Mouse (Mus musculus): ENCODE measurements around the gene Guca1b. TPM values are rescaled to one million over a fixed set of nuclear protein-coding genes. Genes with fewer than 3 reads are reported as not detected.

Gene Guca1b
- 0.54 and 2.8 TPM in 2 replicates for total RNA-seq (2014; fragmentation: Nextera tagmentation)
- 0.15 and 3.8 TPM in 2 replicates for total RNA-seq (2017)

DNA sequence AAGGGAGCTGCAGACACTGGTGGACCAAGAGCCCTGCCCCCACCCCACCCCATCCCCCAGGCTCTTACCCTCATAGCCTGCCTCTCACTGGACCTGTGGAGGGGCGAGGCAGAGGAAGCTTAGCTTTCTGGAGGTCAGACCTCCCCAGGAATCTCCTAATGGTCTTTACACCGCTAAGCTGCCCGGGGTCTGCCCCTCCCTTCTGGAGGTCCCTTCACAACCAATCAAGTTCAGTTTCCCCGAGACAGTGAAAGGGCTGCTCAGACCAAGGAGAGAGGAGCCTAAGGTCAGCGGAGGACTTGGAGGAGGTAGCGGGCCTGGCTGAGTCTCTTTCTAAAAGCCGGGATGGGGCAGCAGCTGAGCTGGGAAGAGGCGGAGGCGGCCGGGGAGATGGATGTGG, at the start of gene Guca1b:
Guca1b (plus strand) TSS at position 249 of the 400 bp plus-strand sequence.
- no peak for ATAC-seq (replicated peaks; ENCODE audit: low FRiP score, low TSS enrichment, poor library complexity, severe bottlenecking)

DNA sequence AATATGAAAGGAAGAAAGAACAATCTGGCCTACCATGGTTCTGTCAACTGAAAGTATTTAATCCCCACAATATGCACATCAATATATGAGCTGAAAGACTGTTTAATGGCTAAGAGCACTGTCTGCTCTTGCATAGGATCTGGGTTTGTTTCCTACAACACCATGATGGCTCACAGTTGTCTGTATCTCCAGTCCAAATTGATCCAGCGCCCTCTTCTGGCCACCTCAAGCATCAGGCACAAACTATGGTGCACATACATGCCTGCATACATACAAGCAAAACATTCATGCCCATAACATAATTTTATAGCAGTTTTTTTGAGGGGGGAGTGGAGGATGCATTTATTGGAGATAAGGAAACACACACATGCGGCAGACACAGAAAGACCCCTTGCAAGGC, 42.1 kb upstream of the Guca1b start:
- ATAC-seq (replicated peaks; ENCODE audit: low FRiP score, low TSS enrichment, poor library complexity, severe bottlenecking): no peak

- ATAC-seq (replicated peaks; ENCODE audit: low FRiP score, low TSS enrichment, poor library complexity, severe bottlenecking): no peak
Observed at GRCm38 (mm10) chr17:47349721-47350319, 35.4 kb upstream of the Guca1b start.

GRCm38 (mm10) chr17:47359964-47360363, 25.2 kb upstream of the Guca1b start:
- peak; percentile 41; the same call in 1 of the 2 replicates for ATAC-seq (replicated peaks; ENCODE audit: low FRiP score, low TSS enrichment, poor library complexity, severe bottlenecking)

DNA sequence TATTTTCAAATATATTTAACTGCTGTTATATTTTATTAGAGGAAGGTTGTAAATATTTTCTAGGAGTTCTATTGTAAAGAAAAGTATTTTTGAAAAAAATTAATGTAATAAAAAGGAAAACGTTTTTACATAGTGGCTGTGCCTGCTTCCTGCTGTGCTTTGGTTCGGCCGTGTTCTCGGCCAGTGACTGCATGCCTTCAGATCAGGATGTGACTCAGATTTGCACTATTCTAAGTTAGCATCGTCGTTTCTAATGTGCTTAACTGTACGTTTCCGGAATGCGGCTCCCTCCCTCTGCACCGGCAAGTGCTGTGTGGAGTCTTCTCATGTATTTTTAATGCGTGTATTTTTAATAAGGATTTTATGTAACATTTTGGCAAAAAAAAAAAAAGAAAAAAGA, 23.9 kb upstream of the Guca1b start:
- no peak for ATAC-seq (replicated peaks; ENCODE audit: low FRiP score, low TSS enrichment, poor library complexity, severe bottlenecking)

GRCm38 (mm10) chr17:47368401-47369086, 16.6 kb upstream of the Guca1b start, which contains the start of gene Mrps10:
TSS of gene Mrps10 (plus strand) at chr17:47368887.
- ATAC-seq (replicated peaks; ENCODE audit: low FRiP score, low TSS enrichment, poor library complexity, severe bottlenecking): peak; percentile 81

DNA sequence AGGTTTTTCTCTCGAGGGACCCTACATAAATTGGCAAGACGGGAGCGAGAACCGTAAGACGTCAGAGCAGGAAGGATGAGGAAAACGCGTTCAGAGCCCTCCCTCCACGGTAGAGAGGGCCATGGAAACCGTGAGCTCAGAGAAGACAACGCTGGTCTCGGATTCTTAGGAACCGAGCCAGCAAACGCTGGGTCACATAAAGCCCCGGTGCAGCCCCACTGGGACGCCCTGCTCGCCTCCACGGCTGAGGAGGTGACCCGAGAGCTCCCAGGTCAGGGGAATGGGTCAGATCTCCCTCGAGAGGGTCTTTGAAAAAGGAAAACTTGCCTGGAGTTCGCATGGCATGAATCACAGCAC, 16.1 kb upstream of the Guca1b start:
- peak; percentile 52 for ATAC-seq (replicated peaks; ENCODE audit: low FRiP score, low TSS enrichment, poor library complexity, severe bottlenecking)

- ATAC-seq (replicated peaks; ENCODE audit: low FRiP score, low TSS enrichment, poor library complexity, severe bottlenecking): peak; percentile 72
Observed at GRCm38 (mm10) chr17:47371451-47371850, 13.7 kb upstream of the Guca1b start.

DNA sequence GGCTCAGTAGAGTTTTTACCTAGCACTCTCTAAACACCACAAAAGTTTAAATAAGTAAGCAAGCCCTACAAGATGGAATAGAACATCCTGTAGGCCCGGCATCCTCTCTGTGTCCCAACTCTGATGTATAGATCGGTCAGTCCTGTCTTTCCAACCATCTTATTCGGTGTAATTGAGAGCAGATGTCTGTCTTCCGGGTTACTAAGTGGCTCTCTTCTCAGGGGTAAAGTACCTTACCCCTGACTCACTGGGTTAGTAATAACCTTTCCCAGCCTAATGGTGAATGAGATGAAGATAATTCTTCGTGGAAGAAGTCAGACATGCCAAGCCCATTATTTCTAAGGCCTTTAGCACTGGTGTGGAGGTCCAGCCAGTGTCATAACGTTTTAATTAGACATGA, 11.2 kb upstream of the Guca1b start:
- ATAC-seq (replicated peaks; ENCODE audit: low FRiP score, low TSS enrichment, poor library complexity, severe bottlenecking): no peak

GRCm38 (mm10) chr17:47376779-47377280, 8.4 kb upstream of the Guca1b start:
- ATAC-seq (replicated peaks; ENCODE audit: low FRiP score, low TSS enrichment, poor library complexity, severe bottlenecking): no peak

- ATAC-seq (replicated peaks; ENCODE audit: low FRiP score, low TSS enrichment, poor library complexity, severe bottlenecking): no peak
Observed at GRCm38 (mm10) chr17:47378133-47378532, 7.1 kb upstream of the Guca1b start.

DNA sequence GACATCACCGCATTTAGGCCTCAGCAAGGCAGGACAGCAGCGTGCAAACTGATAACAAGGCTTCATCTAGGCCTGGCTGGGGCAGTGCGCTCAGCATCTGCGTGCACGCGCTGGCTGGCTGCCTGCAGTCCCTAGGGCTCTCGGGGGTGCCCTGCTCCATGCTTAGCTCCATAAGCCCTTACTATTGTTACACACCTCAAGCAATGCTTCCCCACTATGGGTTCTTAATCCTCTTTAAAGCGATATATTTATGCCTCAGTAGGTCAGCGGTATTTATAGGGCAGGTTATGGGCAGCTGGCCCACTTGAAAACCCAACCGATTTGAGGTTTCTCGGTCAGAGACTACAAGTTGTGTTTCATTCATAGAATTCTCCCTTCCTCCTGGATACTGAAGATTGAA, 3.3 kb upstream of the Guca1b start:
- ATAC-seq (replicated peaks; ENCODE audit: low FRiP score, low TSS enrichment, poor library complexity, severe bottlenecking): no peak

- no peak for ATAC-seq (replicated peaks; ENCODE audit: low FRiP score, low TSS enrichment, poor library complexity, severe bottlenecking)
Observed at GRCm38 (mm10) chr17:47383266-47383665, 1.9 kb upstream of the Guca1b start.

DNA sequence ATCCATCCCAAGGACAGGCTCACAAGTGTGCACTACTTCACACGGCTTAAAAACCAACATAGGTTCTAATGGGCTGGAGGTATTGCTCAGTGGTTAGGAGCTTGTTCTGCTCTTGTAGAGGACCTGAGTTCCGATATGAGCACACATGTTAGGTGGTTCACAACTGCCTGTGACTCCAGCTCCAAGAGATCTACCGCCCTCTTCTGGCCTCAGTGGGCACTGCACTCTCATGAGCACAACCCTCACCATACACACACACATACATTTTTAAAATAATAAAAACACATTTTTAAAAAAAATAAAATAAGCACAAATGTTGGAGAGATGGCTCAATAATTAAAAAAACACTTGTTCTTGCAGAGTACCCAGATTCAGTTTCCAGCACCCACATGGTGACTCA, 1.1 kb upstream of the Guca1b start:
- no peak for ATAC-seq (replicated peaks; ENCODE audit: low FRiP score, low TSS enrichment, poor library complexity, severe bottlenecking)

GRCm38 (mm10) chr17:47386649-47387048, 1.5 kb downstream of the Guca1b start:
- ATAC-seq (replicated peaks; ENCODE audit: low FRiP score, low TSS enrichment, poor library complexity, severe bottlenecking): 0 out of 2 replicates have a peak, but pooled peaks have one; percentile 49

DNA sequence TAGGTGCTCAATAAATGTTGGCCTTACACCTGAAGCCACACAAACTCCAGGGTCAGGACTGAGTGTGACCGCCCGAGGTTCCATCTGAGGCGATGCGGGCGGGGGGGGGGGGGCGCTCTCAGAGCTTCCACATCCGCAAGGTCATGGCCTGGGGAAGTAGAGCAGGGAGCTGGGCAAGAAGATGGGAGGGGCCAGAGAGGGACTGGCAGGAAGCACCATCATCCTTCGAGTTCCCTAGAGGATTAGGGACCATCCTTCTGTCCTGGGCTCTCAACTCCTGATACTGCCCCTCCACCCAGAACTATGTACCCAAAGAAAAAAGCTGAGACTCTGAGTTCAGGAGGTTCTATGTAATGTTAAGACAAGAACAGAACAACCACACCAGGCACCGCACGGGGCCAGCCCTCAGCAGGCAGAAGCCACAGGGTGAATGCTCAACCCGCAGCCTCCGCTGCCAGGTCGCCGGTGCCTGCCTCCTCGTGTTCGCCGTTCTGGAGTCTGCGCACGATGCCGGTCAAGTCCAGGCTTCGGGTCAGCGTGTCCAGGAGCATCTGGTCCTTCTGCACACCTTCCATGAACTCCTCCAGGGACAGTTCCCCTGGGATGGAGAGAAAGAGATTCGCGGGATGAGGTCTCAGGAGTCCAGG, 9.2 kb downstream of the Guca1b start:
- peak; percentile 40; the same call in 1 of the 2 replicates for ATAC-seq (replicated peaks; ENCODE audit: low FRiP score, low TSS enrichment, poor library complexity, severe bottlenecking)

- ATAC-seq (replicated peaks; ENCODE audit: low FRiP score, low TSS enrichment, poor library complexity, severe bottlenecking): peak; percentile 95
Observed at GRCm38 (mm10) chr17:47395376-47395913, 10.3 kb downstream of the Guca1b start.

DNA sequence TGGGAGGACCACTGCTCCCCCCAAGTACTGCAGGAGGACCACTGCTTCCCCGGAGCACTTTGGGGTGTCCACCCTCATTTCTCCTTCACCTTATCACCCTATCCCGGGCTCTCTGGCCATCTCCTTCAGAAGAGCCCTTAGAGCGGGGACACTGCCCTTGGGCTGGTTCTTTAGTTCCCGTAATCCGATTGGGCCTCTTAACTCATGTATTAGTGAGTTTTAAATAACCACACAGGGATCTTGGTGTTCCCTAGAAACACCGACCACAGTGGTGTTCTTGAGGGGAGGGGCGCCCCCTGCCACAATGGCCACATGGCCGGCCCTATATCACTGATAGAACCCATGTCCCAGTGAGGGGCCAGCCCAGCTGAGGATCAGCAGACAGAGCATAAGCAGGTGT, 13.9 kb downstream of the Guca1b start:
- ATAC-seq (replicated peaks; ENCODE audit: low FRiP score, low TSS enrichment, poor library complexity, severe bottlenecking): no peak

DNA sequence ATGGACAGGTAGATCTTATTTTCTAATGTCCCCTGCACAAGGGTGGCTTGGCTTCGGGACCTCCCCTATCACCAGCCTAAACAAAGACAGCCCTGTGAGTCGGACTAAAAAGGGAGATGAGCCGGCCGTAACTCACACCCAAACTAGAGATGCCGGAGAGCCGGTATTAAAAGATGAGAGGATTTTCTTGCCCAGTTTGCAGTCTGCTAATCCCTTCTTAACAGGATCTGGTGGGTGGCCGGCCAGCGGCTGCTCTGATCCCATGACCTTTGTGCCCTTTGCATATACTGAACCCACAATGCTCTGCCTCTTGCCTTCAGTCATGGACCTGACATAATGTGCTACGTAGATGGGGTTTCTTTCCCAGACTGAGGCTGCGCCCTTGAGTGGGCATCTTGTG, 15.3 kb downstream of the Guca1b start, which contains the start of gene Guca1a:
Guca1a (minus strand) TSS at position 134 of the 400 bp plus-strand sequence.
- no peak for ATAC-seq (replicated peaks; ENCODE audit: low FRiP score, low TSS enrichment, poor library complexity, severe bottlenecking)
